Mouse (Mus musculus): ENCODE data around the gene Gm20388. TPM values are rescaled to one million over a fixed set of nuclear protein-coding genes. Genes with fewer than 3 reads are reported as not detected.

The Gm20388 gene
- polyA plus RNA-seq, 1 experiment from 2014 or later, result not detected

GRCm38 (mm10) chr8:123889797-123890196 is 3979.2 kb downstream of the Gm20388 start:
- H3K27ac ChIP-seq (ENCODE audit: low read depth, low read length), result no peak overlapping the region
- H3K4me3 ChIP-seq (ENCODE audit: low read depth, low read length), result no peak overlapping the region
- H3K4me2 ChIP-seq (replicated peaks; ENCODE audit: low read depth), result no peak overlapping the region
- no peak for ATAC-seq
- H3K4me1 ChIP-seq (replicated peaks; ENCODE audit: control insufficient read depth, insufficient read depth, low read length), result no peaks in the 10 kb centered on the region
- no peak overlapping the region for H3K9ac ChIP-seq (ENCODE audit: low read depth, low read length)
- H3K9me3 ChIP-seq (ENCODE audit: control insufficient read depth), result no peaks in the 10 kb centered on the region
- no peaks in the 10 kb centered on the region for H3K36me3 ChIP-seq (ENCODE audit: control insufficient read depth, insufficient read depth)
- TF ChIP-seq CTCF (IDR thresholded peaks at IDR 0.05; ENCODE audit: low read depth), result no peak
- H3K27me3 ChIP-seq (replicated peaks; ENCODE audit: control insufficient read depth, insufficient read depth, low read length), result peaks cover 51% of the 10 kb centered on the region
- 68% methylated on average over 4 of the region's 4 CpGs for WGBS

DNA sequence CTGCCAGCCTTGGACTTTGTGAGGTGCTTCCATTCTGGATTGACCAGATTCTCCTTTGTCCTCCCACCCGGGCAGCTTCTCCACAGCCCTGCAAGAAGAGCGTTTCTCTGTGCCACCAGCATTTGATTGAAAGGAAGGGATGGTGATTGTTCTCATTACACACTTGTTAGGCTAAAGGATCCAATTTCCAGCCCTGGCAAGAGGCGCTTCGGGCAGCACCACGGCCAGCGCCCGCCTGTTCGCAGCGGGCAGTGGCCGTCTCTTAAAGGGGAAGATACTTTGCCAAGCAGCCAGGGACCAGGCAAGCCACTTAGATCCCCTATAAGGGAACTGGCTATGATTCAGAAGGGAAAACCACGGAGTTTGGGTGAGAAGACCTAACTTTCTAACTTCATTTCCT is 3980.6 kb downstream of the Gm20388 start:
- peak overlapping the region; percentile 45 for H3K4me2 ChIP-seq (replicated peaks; ENCODE audit: low read depth)
- H3K4me1 ChIP-seq (replicated peaks; ENCODE audit: control insufficient read depth, insufficient read depth, low read length), result no peaks in the 10 kb centered on the region
- ATAC-seq, result no peak
- no peak overlapping the region for H3K27ac ChIP-seq (ENCODE audit: low read depth, low read length)
- no peak overlapping the region for H3K9ac ChIP-seq (ENCODE audit: low read depth, low read length)
- H3K4me3 ChIP-seq (ENCODE audit: low read depth, low read length), result peak overlapping the region; percentile 25; the same call in 1 of the 2 replicates
- H3K27me3 ChIP-seq (replicated peaks; ENCODE audit: control insufficient read depth, insufficient read depth, low read length), result peaks cover 51% of the 10 kb centered on the region
- TF ChIP-seq CTCF (IDR thresholded peaks at IDR 0.05; ENCODE audit: low read depth), result no peak
- H3K36me3 ChIP-seq (ENCODE audit: control insufficient read depth, insufficient read depth), result no peaks in the 10 kb centered on the region
- 2% methylated on average over 11 of the region's 11 CpGs for WGBS
- no peaks in the 10 kb centered on the region for H3K9me3 ChIP-seq (ENCODE audit: control insufficient read depth)

DNA sequence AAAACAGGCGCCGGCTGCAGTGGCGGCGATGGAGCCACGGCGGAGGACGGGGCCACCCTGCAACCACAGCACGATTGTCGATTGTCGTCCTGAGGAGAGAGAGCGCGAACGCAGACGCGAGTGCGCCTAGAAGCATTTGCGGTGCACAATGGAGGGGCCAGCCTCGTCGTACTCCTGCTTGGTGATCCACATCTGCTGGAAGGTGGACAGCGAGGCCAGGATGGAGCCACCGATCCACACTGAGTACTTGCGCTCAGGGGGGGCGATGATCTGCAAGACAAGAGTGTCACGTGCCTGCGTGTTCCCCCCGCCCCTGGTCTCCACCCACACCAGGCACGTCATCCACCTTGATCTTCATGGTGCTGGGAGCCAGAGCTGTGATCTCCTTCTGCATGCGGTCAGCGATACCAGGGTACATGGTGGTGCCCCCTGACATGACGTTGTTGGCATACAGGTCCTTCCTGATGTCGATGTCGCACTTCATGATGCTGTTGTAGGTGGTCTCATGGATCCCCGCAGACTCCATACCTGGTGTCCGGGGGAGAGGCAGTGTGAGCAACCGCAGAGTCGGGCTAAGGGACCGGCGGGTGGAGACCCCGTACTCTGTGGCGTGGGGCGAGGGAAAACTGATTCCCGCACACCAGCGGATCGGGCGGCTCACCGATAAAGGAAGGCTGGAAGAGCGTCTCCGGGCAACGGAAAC is 3981.4 kb downstream of the Gm20388 start:
- Histone ChIP-seq H3K4me1 (replicated peaks; ENCODE audit: control insufficient read depth, insufficient read depth, low read length) (no peaks in the 10 kb centered on the region), H3K36me3 (ENCODE audit: control insufficient read depth, insufficient read depth) (no peaks in the 10 kb centered on the region), H3K27me3 (replicated peaks; ENCODE audit: control insufficient read depth, insufficient read depth, low read length) (peaks cover 51% of the 10 kb centered on the region), H3K4me3 (ENCODE audit: low read depth, low read length) (peak overlapping the region; percentile 25), H3K27ac (ENCODE audit: low read depth, low read length) (no peak overlapping the region), H3K9me3 (ENCODE audit: control insufficient read depth) (no peaks in the 10 kb centered on the region), H3K4me2 (replicated peaks; ENCODE audit: low read depth) (peak overlapping the region; percentile 45), H3K9ac (ENCODE audit: low read depth, low read length) (no peak overlapping the region)
- TF ChIP-seq CTCF (IDR thresholded peaks at IDR 0.05; ENCODE audit: low read depth), result no peak
- ATAC-seq, result no peak
- WGBS, result 3% methylated on average over 49 of the region's 49 CpGs

- Histone ChIP-seq H3K9me3 (ENCODE audit: control insufficient read depth) (no peaks in the 10 kb centered on the region), H3K36me3 (ENCODE audit: control insufficient read depth, insufficient read depth) (no peaks in the 10 kb centered on the region), H3K27me3 (replicated peaks; ENCODE audit: control insufficient read depth, insufficient read depth, low read length) (peaks cover 51% of the 10 kb centered on the region), H3K4me3 (ENCODE audit: low read depth, low read length) (no peak overlapping the region; the same call in 1 of the 2 replicates), H3K27ac (ENCODE audit: low read depth, low read length) (no peak overlapping the region), H3K4me2 (replicated peaks; ENCODE audit: low read depth) (0 out of 2 replicates have a peak overlapping the region, but pooled peaks have one; percentile 9), H3K4me1 (replicated peaks; ENCODE audit: control insufficient read depth, insufficient read depth, low read length) (no peaks in the 10 kb centered on the region), H3K9ac (ENCODE audit: low read depth, low read length) (no peak overlapping the region)
- no peak for ATAC-seq
- WGBS, result 13% methylated on average over 30 of the region's 30 CpGs
- peak; percentile 24 for TF ChIP-seq CTCF (IDR thresholded peaks at IDR 0.05; ENCODE audit: low read depth)
These were observed 3982.0 kb downstream of the Gm20388 start for GRCm38 (mm10) chr8:123892586-123893155.

DNA sequence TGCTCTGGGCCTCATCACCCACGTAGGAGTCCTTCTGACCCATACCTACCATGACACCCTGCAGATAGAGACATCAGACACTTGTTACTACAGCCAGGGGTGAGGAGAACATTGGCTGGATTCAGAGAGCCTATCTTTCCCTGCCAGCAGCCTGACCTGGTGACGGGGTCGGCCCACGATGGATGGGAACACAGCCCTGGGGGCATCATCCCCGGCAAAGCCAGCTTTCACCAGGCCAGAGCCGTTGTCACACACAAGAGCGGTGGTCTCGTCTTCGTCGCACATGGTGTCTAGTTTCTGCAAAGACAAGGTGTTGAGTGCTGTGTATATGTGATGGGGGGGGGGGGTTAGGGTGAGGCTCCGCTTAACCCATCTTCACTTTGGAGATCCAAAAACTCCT is 3982.8 kb downstream of the Gm20388 start:
- Histone ChIP-seq H3K4me2 (replicated peaks; ENCODE audit: low read depth) (no peak overlapping the region), H3K9ac (ENCODE audit: low read depth, low read length) (no peak overlapping the region), H3K9me3 (ENCODE audit: control insufficient read depth) (no peaks in the 10 kb centered on the region), H3K4me1 (replicated peaks; ENCODE audit: control insufficient read depth, insufficient read depth, low read length) (no peaks in the 10 kb centered on the region), H3K27ac (ENCODE audit: low read depth, low read length) (no peak overlapping the region), H3K27me3 (replicated peaks; ENCODE audit: control insufficient read depth, insufficient read depth, low read length) (peaks cover 51% of the 10 kb centered on the region), H3K36me3 (ENCODE audit: control insufficient read depth, insufficient read depth) (no peaks in the 10 kb centered on the region), H3K4me3 (ENCODE audit: low read depth, low read length) (no peak overlapping the region)
- no peak for ATAC-seq
- 80% methylated on average over 11 of the region's 11 CpGs for WGBS
- no peak for TF ChIP-seq CTCF (IDR thresholded peaks at IDR 0.05; ENCODE audit: low read depth)

DNA sequence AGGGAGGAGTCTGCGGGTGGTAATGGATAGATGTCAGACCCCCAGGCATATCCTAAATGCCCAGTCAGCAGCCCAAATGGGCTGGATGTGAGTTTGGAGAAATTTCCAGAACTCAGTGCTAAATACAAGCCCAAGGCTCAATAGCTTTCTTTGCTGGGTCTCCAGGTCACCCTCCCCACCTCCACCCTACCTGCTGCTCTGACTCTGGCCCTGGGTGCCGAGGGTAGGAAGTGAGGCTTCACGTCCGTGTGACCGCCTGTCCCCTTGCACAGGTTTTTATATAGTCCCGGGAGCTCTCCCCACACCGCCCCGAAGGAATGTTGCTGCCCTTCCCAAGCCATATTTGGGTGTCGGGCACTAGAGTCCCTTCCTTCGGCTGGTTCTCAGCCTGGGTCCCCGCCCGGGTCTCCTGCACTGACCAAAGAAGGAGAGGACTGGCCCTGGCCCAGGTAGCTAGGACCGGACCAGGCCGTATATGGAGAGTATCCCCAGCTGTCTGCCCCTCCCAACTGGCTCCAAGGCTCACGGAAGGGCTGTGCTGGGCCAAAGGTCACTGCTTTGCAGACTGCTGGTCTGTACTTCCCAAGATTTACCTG is 3984.0 kb downstream of the Gm20388 start, which contains the start of gene Acta1:
Gene Acta1 (minus strand): TSS at position 250 of the 596 bp plus-strand sequence.
- Histone ChIP-seq H3K9ac (ENCODE audit: low read depth, low read length) (no peak within 1 kb of the TSS), H3K4me1 (replicated peaks; ENCODE audit: control insufficient read depth, insufficient read depth, low read length) (no peaks in the 10 kb centered on the region), H3K27ac (ENCODE audit: low read depth, low read length) (no peak within 1 kb of the TSS), H3K9me3 (ENCODE audit: control insufficient read depth) (no peaks in the 10 kb centered on the region), H3K36me3 (ENCODE audit: control insufficient read depth, insufficient read depth) (no peaks in the 10 kb centered on the region), H3K27me3 (replicated peaks; ENCODE audit: control insufficient read depth, insufficient read depth, low read length) (peaks cover 51% of the 10 kb centered on the region), H3K4me3 (ENCODE audit: low read depth, low read length) (no peak within 1 kb of the TSS), H3K4me2 (replicated peaks; ENCODE audit: low read depth) (peak within 1 kb of the TSS; percentile 46)
- 9% methylated on average over 15 of the region's 15 CpGs for WGBS
- TF ChIP-seq CTCF (IDR thresholded peaks at IDR 0.05; ENCODE audit: low read depth), result no peak
- no peak for ATAC-seq
